Mouse (Mus musculus) heart, embryonic 13.5 days (tissue): ENCODE data around the gene Ccdc28b. TPM values are rescaled to one million over a fixed set of nuclear protein-coding genes. Genes with fewer than 3 reads are reported as not detected.

Experiments used
- ATAC-seq: fragments of 200-750 bp; cut with Nextera tagmentation; 2 replicates; pipeline ENCODE4 v1.8.0; 2017; ENCODE audit warnings: moderate TSS enrichment; ENCODE audit not compliant: insufficient number of reproducible peaks, low FRiP score, low TSS enrichment; ENCODE audit errors: extremely low read depth
- H3K27ac ChIP-seq: fragments of 300-500 bp; sonication (generic); replicated peaks from 2 replicates; pipeline ENCODE4 v1.5.1; 2015; ENCODE audit warnings: moderate library complexity, mild to moderate bottlenecking, inconsistent platforms
- H3K27me3 ChIP-seq: fragments of 300-500 bp; sonication (generic); replicated peaks from 2 replicates; pipeline ENCODE4 v1.6.1; 2015; ENCODE audit warnings: mild to moderate bottlenecking, inconsistent platforms
- H3K36me3 ChIP-seq: fragments of 300-500 bp; sonication (generic); 2 replicates; pipeline ENCODE4 v1.6.1; 2015; ENCODE audit warnings: mild to moderate bottlenecking, inconsistent platforms
- H3K4me1 ChIP-seq: fragments of 300-500 bp; sonication (generic); 2 replicates; pipeline ENCODE4 v1.6.1; 2015; ENCODE audit warnings: inconsistent platforms
- H3K4me2 ChIP-seq: fragments of 300-500 bp; sonication (generic); 2 replicates; pipeline ENCODE4 v1.6.1; 2015; ENCODE audit warnings: inconsistent platforms, mild to moderate bottlenecking, moderate library complexity
- H3K4me3 ChIP-seq: fragments of 300-500 bp; sonication (generic); 2 replicates; pipeline ENCODE4 v1.5.1; 2015; ENCODE audit warnings: moderate library complexity, mild to moderate bottlenecking, inconsistent platforms
- H3K9ac ChIP-seq: fragments of 300-500 bp; sonication (generic); 2 replicates; pipeline ENCODE4 v1.6.1; 2015; ENCODE audit warnings: inconsistent platforms, mild to moderate bottlenecking, moderate library complexity
- H3K9me3 ChIP-seq: fragments of 300-500 bp; sonication (generic); 2 replicates; pipeline ENCODE4 v1.6.1; 2016; ENCODE audit warnings: inconsistent platforms
- WGBS: fragments of 180-500 bp; shearing (Covaris S2); methylation state at CpG from one replicate; pipeline ENCODE4 v1.1.7; 2015; ENCODE audit warnings: mixed read lengths; 5-methylcytosine and 5-hydroxymethylcytosine counted together
- polyA plus RNA-seq: library from polyadenylated mRNA; unstranded; fragments of >200 nt; fragmentation: Nextera tagmentation; extraction: Ambion mirVana; gene quantifications from 2 replicates; pipeline ENCODE4 v1.2.1, GENCODE M21; 2015

Gene Ccdc28b
- polyA plus RNA-seq, 1 experiment from 2014 or later: 41.1 TPM

- WGBS: 58% methylated on average over 4 of the region's 4 CpGs
- no peak for ATAC-seq
- H3K36me3 ChIP-seq: peaks cover 44% of the 10 kb centered on the region
- no peak overlapping the region for H3K27ac ChIP-seq
- H3K9me3 ChIP-seq: no peaks in the 10 kb centered on the region
- no peak overlapping the region for H3K4me3 ChIP-seq
- no peak overlapping the region for H3K9ac ChIP-seq
- no peaks in the 10 kb centered on the region for H3K27me3 ChIP-seq
- peaks cover 12% of the 10 kb centered on the region for H3K4me1 ChIP-seq
- H3K4me2 ChIP-seq: no peak overlapping the region
These were observed 13.3 kb downstream of the Ccdc28b start for GRCm38 (mm10) chr4:129610472-129610871.

GRCm38 (mm10) chr4:129610026-129610425 is 13.7 kb downstream of the Ccdc28b start:
- Histone ChIP-seq H3K36me3 (peaks cover 47% of the 10 kb centered on the region), H3K27me3 (no peaks in the 10 kb centered on the region), H3K9me3 (no peaks in the 10 kb centered on the region), H3K4me2 (no peak overlapping the region), H3K4me1 (peaks cover 12% of the 10 kb centered on the region), H3K27ac (no peak overlapping the region), H3K4me3 (no peak overlapping the region), H3K9ac (no peak overlapping the region)
- no peak for ATAC-seq
- WGBS: 77% methylated on average over 4 of the region's 4 CpGs

- Histone ChIP-seq H3K4me3 (no peak overlapping the region), H3K27ac (no peak overlapping the region), H3K27me3 (no peaks in the 10 kb centered on the region), H3K9me3 (no peaks in the 10 kb centered on the region), H3K36me3 (peaks cover 52% of the 10 kb centered on the region), H3K4me1 (peaks cover 8% of the 10 kb centered on the region), H3K9ac (no peak overlapping the region), H3K4me2 (no peak overlapping the region)
- ATAC-seq: no peak
- 78% methylated on average over 12 of the region's 12 CpGs for WGBS
These were observed 14.6 kb downstream of the Ccdc28b start for GRCm38 (mm10) chr4:129609139-129609631.

- WGBS: 36% methylated on average over 7 of the region's 7 CpGs
- Histone ChIP-seq H3K4me3 (no peak overlapping the region), H3K36me3 (peaks cover 59% of the 10 kb centered on the region), H3K27me3 (no peaks in the 10 kb centered on the region), H3K9me3 (no peaks in the 10 kb centered on the region), H3K4me2 (no peak overlapping the region), H3K9ac (no peak overlapping the region), H3K4me1 (0 out of 2 replicates have a peak, but pooled peaks cover 4% of the 10 kb centered on the region), H3K27ac (no peak overlapping the region; the same call in 1 of the 2 replicates)
- ATAC-seq: no peak
These were observed 15.2 kb downstream of the Ccdc28b start for GRCm38 (mm10) chr4:129608426-129609025.

GRCm38 (mm10) chr4:129600233-129601158 is 23.3 kb downstream of the Ccdc28b start, which contains the start of the genes Eif3i and Tmem234:
Gene Eif3i (minus strand): TSS chr4:129600648.
Gene Tmem234 (plus strand): TSS chr4:129600668.
- peak; percentile 77 for ATAC-seq
- Histone ChIP-seq H3K9me3 (no peaks in the 10 kb centered on the region), H3K4me3 (peak within 1 kb of the TSS; percentile 99), H3K4me2 (peak within 1 kb of the TSS; percentile 88), H3K27me3 (no peaks in the 10 kb centered on the region), H3K4me1 (peaks cover 27% of the 10 kb centered on the region), H3K27ac (peak within 1 kb of the TSS; percentile 81), H3K9ac (peak within 1 kb of the TSS; percentile 97), H3K36me3 (peaks cover 68% of the 10 kb centered on the region)
- under 1% methylated on average over 71 of the region's 74 CpGs for WGBS

GRCm38 (mm10) chr4:129588865-129589264 is 34.9 kb downstream of the Ccdc28b start:
- Histone ChIP-seq H3K4me3 (no peak overlapping the region), H3K27me3 (no peaks in the 10 kb centered on the region), H3K36me3 (peaks cover 39% of the 10 kb centered on the region), H3K4me1 (peaks cover 14% of the 10 kb centered on the region), H3K27ac (no peak overlapping the region), H3K9me3 (no peaks in the 10 kb centered on the region), H3K4me2 (no peak overlapping the region), H3K9ac (no peak overlapping the region)
- WGBS: 64% methylated on average over 4 of the region's 4 CpGs
- no peak for ATAC-seq

GRCm38 (mm10) chr4:129586943-129587342 is 36.8 kb downstream of the Ccdc28b start:
- WGBS: 50% methylated on average over 1 of the region's 1 CpGs
- Histone ChIP-seq H3K9me3 (no peaks in the 10 kb centered on the region), H3K9ac (no peak overlapping the region), H3K36me3 (peaks cover 20% of the 10 kb centered on the region), H3K27me3 (no peaks in the 10 kb centered on the region), H3K4me3 (no peak overlapping the region), H3K4me1 (peaks cover 14% of the 10 kb centered on the region), H3K4me2 (no peak overlapping the region), H3K27ac (no peak overlapping the region)
- no peak for ATAC-seq

- Histone ChIP-seq H3K36me3 (peaks cover 8% of the 10 kb centered on the region), H3K9me3 (no peaks in the 10 kb centered on the region), H3K4me2 (peak overlapping the region; percentile 78), H3K27me3 (no peaks in the 10 kb centered on the region), H3K27ac (no peak overlapping the region), H3K4me3 (peak overlapping the region; percentile 58), H3K9ac (peak overlapping the region; percentile 77), H3K4me1 (peaks cover 14% of the 10 kb centered on the region)
- no peak for ATAC-seq
- WGBS: 74% methylated on average over 9 of the region's 9 CpGs
These were observed 38.0 kb downstream of the Ccdc28b start for GRCm38 (mm10) chr4:129585773-129586172.

GRCm38 (mm10) chr4:129584884-129585608 is 38.7 kb downstream of the Ccdc28b start:
- Histone ChIP-seq H3K4me2 (peak overlapping the region; percentile 78), H3K9me3 (no peaks in the 10 kb centered on the region), H3K9ac (peak overlapping the region; percentile 77), H3K4me1 (peaks cover 17% of the 10 kb centered on the region), H3K27ac (peak overlapping the region; percentile 68; the same call in 1 of the 2 replicates), H3K36me3 (0 out of 2 replicates have a peak, but pooled peaks cover under 1% of the 10 kb centered on the region), H3K27me3 (no peaks in the 10 kb centered on the region), H3K4me3 (peak overlapping the region; percentile 58)
- WGBS: 2% methylated on average over 36 of the region's 36 CpGs
- peak; percentile 59; the same call in 1 of the 2 replicates for ATAC-seq

- H3K27ac ChIP-seq: peak overlapping the region; percentile 68; the same call in 1 of the 2 replicates
- H3K27me3 ChIP-seq: no peaks in the 10 kb centered on the region
- WGBS: 67% methylated on average over 1 of the region's 1 CpGs
- H3K36me3 ChIP-seq: no peaks in the 10 kb centered on the region
- no peaks in the 10 kb centered on the region for H3K9me3 ChIP-seq
- H3K4me1 ChIP-seq: peaks cover 17% of the 10 kb centered on the region
- H3K4me3 ChIP-seq: peak overlapping the region; percentile 58
- peak overlapping the region; percentile 77 for H3K9ac ChIP-seq
- peak overlapping the region; percentile 78 for H3K4me2 ChIP-seq
- ATAC-seq: no peak
These were observed 39.4 kb downstream of the Ccdc28b start for GRCm38 (mm10) chr4:129584370-129584769.

- 90% methylated on average over 1 of the region's 1 CpGs for WGBS
- Histone ChIP-seq H3K4me2 (no peak overlapping the region), H3K36me3 (no peaks in the 10 kb centered on the region), H3K9ac (no peak overlapping the region), H3K27ac (no peak overlapping the region), H3K9me3 (no peaks in the 10 kb centered on the region), H3K27me3 (peaks cover 3% of the 10 kb centered on the region; the same call in 1 of the 2 replicates), H3K4me1 (peaks cover 17% of the 10 kb centered on the region), H3K4me3 (no peak overlapping the region)
- ATAC-seq: no peak
These were observed 41.5 kb downstream of the Ccdc28b start for GRCm38 (mm10) chr4:129582251-129582650.
